Mouse (Mus musculus): ENCODE data around the gene Itga3.

DNA sequence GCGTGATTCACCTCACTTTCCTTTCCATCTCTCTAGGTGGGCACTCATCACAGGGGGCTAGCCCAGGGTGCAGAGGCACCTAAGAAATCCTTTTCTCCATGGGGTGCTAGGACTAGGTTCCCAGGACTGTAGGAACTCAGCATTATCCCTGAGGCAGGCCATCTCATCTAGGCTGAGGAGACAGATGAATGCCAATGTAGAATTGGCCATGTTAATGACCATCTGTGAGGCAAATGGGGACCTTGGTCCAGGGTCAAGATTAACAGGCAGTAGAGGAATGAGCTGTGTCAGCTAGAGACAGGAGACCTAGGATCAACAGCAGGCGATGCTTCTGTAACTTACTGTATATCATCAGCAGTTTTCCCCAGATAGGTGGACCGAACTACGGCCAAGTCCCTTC, 36.8 kb downstream of the Itga3 start:
- no peak for TF ChIP-seq GABPA (IDR thresholded peaks at IDR 0.05; ENCODE audit: insufficient replicate concordance, low read depth, low read length)
- no peak for TF ChIP-seq CTCF (conservative IDR thresholded peaks at IDR 0.05 in 1 of 2, IDR thresholded peaks at IDR 0.05 in 1 of 2; ENCODE audit: low read depth in 2 of 2, low read length in 2 of 2)
- TF ChIP-seq USF1 (IDR thresholded peaks at IDR 0.05; ENCODE audit: low read depth, low read length) = no peak
- no peak for TF ChIP-seq TCF12 (IDR thresholded peaks at IDR 0.05; ENCODE audit: low read depth, low read length)
- no peak for TF ChIP-seq CHD2 (IDR thresholded peaks at IDR 0.05; ENCODE audit: low read length)
- no peak for TF ChIP-seq TBP (conservative IDR thresholded peaks at IDR 0.05; ENCODE audit: low read depth, low read length)
- no peak for TF ChIP-seq MAFK (IDR thresholded peaks at IDR 0.05; ENCODE audit: insufficient replicate concordance, low read length)
- no peak for TF ChIP-seq SIN3A (IDR thresholded peaks at IDR 0.05; ENCODE audit: low read length)
- TF ChIP-seq CHD1 (IDR thresholded peaks at IDR 0.05; ENCODE audit: low read depth, low read length) = no peak
- TF ChIP-seq USF2 (conservative IDR thresholded peaks at IDR 0.05; ENCODE audit: low read depth, low read length) = no peak
- TF ChIP-seq E2F4 (IDR thresholded peaks at IDR 0.05; ENCODE audit: insufficient replicate concordance, low read depth, low read length) = no peak

Data from CH12.LX (cell line).